Mouse (Mus musculus): ENCODE data around the gene Tmem161b.

- TF ChIP-seq TCF12 (IDR thresholded peaks at IDR 0.05; ENCODE audit: insufficient read depth, poor library complexity, severe bottlenecking): no peak
- no peak for TF ChIP-seq MAX (IDR thresholded peaks at IDR 0.05; ENCODE audit: low read depth)
- no peak for TF ChIP-seq USF1 (IDR thresholded peaks at IDR 0.05; ENCODE audit: low read depth)
- no peak for TF ChIP-seq REST (IDR thresholded peaks at IDR 0.05; ENCODE audit: insufficient read depth, insufficient read length)
- no peak for TF ChIP-seq POLR2A (IDR thresholded peaks at IDR 0.05; ENCODE audit: insufficient read length, low read depth)
- TF ChIP-seq MYOG (IDR thresholded peaks at IDR 0.05; ENCODE audit: control insufficient read depth in 1 of 3, insufficient read depth in 1 of 3, insufficient read length in 2 of 3, low read depth in 2 of 3): no peak
- no peak for TF ChIP-seq TCF3 (IDR thresholded peaks at IDR 0.05; ENCODE audit: insufficient read length, low read depth)
- TF ChIP-seq SRF (IDR thresholded peaks at IDR 0.05; ENCODE audit: control insufficient read depth, insufficient read length, low read depth): no peak
- TF ChIP-seq CEBPB (IDR thresholded peaks at IDR 0.05; ENCODE audit: insufficient read depth, poor library complexity, severe bottlenecking): no peak
- no peak for TF ChIP-seq E2F4 (IDR thresholded peaks at IDR 0.05; ENCODE audit: insufficient read depth)
- no peak for TF ChIP-seq POLR2AphosphoS2 (IDR thresholded peaks at IDR 0.05; ENCODE audit: insufficient read length, low read depth)
- TF ChIP-seq MYOD1 (IDR thresholded peaks at IDR 0.05; ENCODE audit: control insufficient read depth in 1 of 3, insufficient read length in 2 of 3, low read depth in 2 of 3): no peak
Observed at GRCm38 (mm10) chr13:84344711-84345110, 122.6 kb downstream of the Tmem161b start.

Measured in myocyte (in vitro differentiated cells).